Mouse (Mus musculus): ENCODE results near the gene Arhgap15. TPM values are rescaled to one million over a fixed set of nuclear protein-coding genes. Genes with fewer than 3 reads are reported as not detected.

Arhgap15 gene
- polyA plus RNA-seq, 1 experiment from 2014 or later: 6.0 TPM

Other genes with a start within 250 kb of the Arhgap15 start
- gene Kynu, start 193.5 kb upstream of the Arhgap15 start, polyA plus RNA-seq (2015; fragmentation: Nextera tagmentation; extraction: Ambion mirVana): 6.7 and 7.3 TPM in 2 replicates